Mouse (Mus musculus) heart, embryonic 14.5 days (tissue): ENCODE measurements around the gene Spns1. TPM values are rescaled to one million over a fixed set of nuclear protein-coding genes. Genes with fewer than 3 reads are reported as not detected.

ENCODE experiments used
- ATAC-seq: fragments of 200-750 bp; cut with Nextera tagmentation; 2 replicates; pipeline ENCODE4 v1.8.0; 2017; ENCODE audit warnings: low read depth, moderate TSS enrichment; ENCODE audit not compliant: insufficient number of reproducible peaks, insufficient read depth, low FRiP score
- H3K27ac ChIP-seq, 2 experiments: fragments of 200-500 bp in 1 of 2; fragments of 300-500 bp in 1 of 2; sonication (generic) in 1 of 2; replicated peaks in 1 of 2; 2 replicates each; pipeline ENCODE4 v1.5.1; 2012 to 2014; ENCODE audit warnings: low read depth in 2 of 2, low read length in 2 of 2, control low read depth in 1 of 2, mild to moderate bottlenecking in 1 of 2, mixed read lengths in 1 of 2; ENCODE audit not compliant: control insufficient read depth in 1 of 2, insufficient read depth in 1 of 2
- H3K27me3 ChIP-seq: fragments of 300-500 bp; sonication (generic); 2 replicates; pipeline ENCODE4 v1.6.1; 2014; ENCODE audit warnings: mild to moderate bottlenecking, low read length, control low read depth; ENCODE audit not compliant: control insufficient read depth, insufficient read depth
- H3K36me3 ChIP-seq: fragments of 300-500 bp; sonication (generic); 2 replicates; pipeline ENCODE4 v1.6.1; 2014; ENCODE audit warnings: mild to moderate bottlenecking, control low read depth, low read length, mixed read lengths; ENCODE audit not compliant: control insufficient read depth, insufficient read depth
- H3K4me1 ChIP-seq, 2 experiments: fragments of 200-500 bp in 1 of 2; fragments of 300-500 bp in 1 of 2; sonication (generic) in 1 of 2; 2 replicates each; pipeline ENCODE4 v1.6.1; 2012 to 2014; ENCODE audit warnings: low read length in 2 of 2, control low read depth in 1 of 2, mixed read lengths in 1 of 2; ENCODE audit not compliant: control insufficient read depth in 2 of 2, insufficient read depth in 2 of 2
- H3K4me2 ChIP-seq: fragments of 300-500 bp; sonication (generic); 2 replicates; pipeline ENCODE4 v1.6.1; 2014; ENCODE audit warnings: mild to moderate bottlenecking, low read length
- H3K4me3 ChIP-seq, 2 experiments: fragments of 200-500 bp in 1 of 2; fragments of 300-500 bp in 1 of 2; sonication (generic) in 1 of 2; 2 replicates each; pipeline ENCODE4 v1.5.1; 2012 to 2014; ENCODE audit warnings: low read length in 2 of 2, mild to moderate bottlenecking in 2 of 2, control low read depth in 1 of 2, low read depth in 1 of 2, moderate library complexity in 1 of 2; ENCODE audit not compliant: control insufficient read depth in 1 of 2, insufficient read depth in 1 of 2
- H3K9ac ChIP-seq: fragments of 300-500 bp; sonication (generic); 2 replicates; pipeline ENCODE4 v1.6.1; 2014; ENCODE audit warnings: mild to moderate bottlenecking, low read length
- H3K9me3 ChIP-seq: fragments of 300-500 bp; sonication (generic); 2 replicates; pipeline ENCODE4 v1.6.1; 2016; ENCODE audit warnings: low read length, control low read depth; ENCODE audit not compliant: control insufficient read depth
- WGBS: fragments of 180-500 bp; shearing (Covaris S2); extraction: QIAGEN DNeasy Blood & Tissue Kit; methylation state at CpG from one replicate; pipeline ENCODE4 v1.1.7; 2014; 5-methylcytosine and 5-hydroxymethylcytosine counted together
- microRNA-seq: library from miRNA; unstranded; fragments of <30 nt; microRNA quantifications from one replicate; pipeline ENCODE4, GENCODE M21; 2016
- polyA plus RNA-seq: library from polyadenylated mRNA; unstranded; fragments of >200 nt; fragmentation: Nextera tagmentation; extraction: Ambion mirVana; gene quantifications from 2 replicates; pipeline ENCODE4 v1.2.1, GENCODE M21; 2014

The Spns1 gene
- polyA plus RNA-seq, 1 experiment from 2014 or later, result 35.1 TPM

DNA sequence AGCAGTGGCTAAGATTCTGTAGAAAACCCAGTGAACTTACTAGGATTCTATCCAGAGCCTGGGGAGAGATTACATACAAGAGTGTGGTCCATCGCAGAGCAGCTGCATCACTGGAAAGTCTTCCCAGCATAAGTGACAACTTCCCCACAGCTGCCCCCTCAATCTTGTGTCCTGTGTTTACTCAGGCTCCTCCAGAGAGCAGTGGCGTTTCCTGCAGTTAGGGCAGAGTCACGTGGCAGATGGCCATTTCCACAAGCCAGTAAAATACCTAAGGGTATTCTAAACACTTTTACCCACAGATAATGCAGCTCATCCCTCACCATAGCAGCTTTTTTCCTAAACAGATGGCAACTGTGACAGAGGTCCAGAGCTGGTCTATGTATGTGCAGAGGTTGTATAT, 52.5 kb downstream of the Spns1 start:
- WGBS, result 20% methylated on average over 3 of the region's 3 CpGs
- Histone ChIP-seq H3K4me2 (peak overlapping the region; percentile 46), H3K4me3 (0 out of 4 replicates have a peak overlapping the region, but pooled peaks of 1 of the 2 experiments have one; percentile 16), H3K4me1 (no peaks in the 10 kb centered on the region), H3K36me3 (no peaks in the 10 kb centered on the region), H3K27me3 (0 out of 2 replicates have a peak, but pooled peaks cover 4% of the 10 kb centered on the region), H3K9me3 (no peaks in the 10 kb centered on the region), H3K27ac (peak overlapping the region in 1 of 2 experiments; percentile 53; a peak in 1 of 4 replicates), H3K9ac (peak overlapping the region; percentile 48)
- peak; percentile 61; the same call in 1 of the 2 replicates for ATAC-seq

DNA sequence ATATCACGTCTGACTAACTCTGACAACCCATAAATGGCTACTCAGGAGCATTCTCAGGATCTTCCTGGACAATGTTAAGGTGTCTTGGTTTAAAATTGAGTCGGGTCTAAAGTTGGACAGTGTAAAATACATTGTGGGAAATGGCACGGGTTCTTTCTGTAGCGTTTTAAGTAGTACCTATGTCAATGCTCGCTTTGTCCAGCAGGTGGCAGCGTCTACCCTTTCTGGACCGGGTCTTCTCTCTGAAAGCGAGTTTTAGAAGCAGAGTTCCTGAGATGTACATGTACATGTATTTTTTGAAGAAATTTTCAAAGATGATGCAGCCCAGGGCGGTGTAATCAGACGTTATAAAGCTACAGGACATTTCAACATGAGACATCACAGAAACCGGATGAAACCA, 53.5 kb downstream of the Spns1 start:
- Histone ChIP-seq H3K27me3 (0 out of 2 replicates have a peak, but pooled peaks cover 4% of the 10 kb centered on the region), H3K4me1 (no peaks in the 10 kb centered on the region), H3K4me3 (peak overlapping the region in 1 of 2 experiments; percentile 16; a peak in 3 of 4 replicates), H3K4me2 (peak overlapping the region; percentile 46), H3K9me3 (no peaks in the 10 kb centered on the region), H3K9ac (0 out of 2 replicates have a peak overlapping the region, but pooled peaks have one; percentile 48), H3K27ac (no peak overlapping the region), H3K36me3 (no peaks in the 10 kb centered on the region)
- 7% methylated on average over 11 of the region's 11 CpGs for WGBS
- ATAC-seq, result no peak

Small RNA genes lying within 50 kb of the gene (microRNA-seq; reads per million reads assigned to microRNA genes)
- gene Mir7058, result not detected

Other genes with a start within 250 kb of the Spns1 start
- gene Xpo6, start 176.9 kb downstream of the Spns1 start, polyA plus RNA-seq, result 33.8 and 39.0 TPM in 2 replicates
- gene Sbk1, start 104.8 kb downstream of the Spns1 start, polyA plus RNA-seq, result 15.2 and 16.8 TPM in 2 replicates
- 3.3 and 3.4 TPM in 2 replicates for gene Lat, start 7.9 kb downstream of the Spns1 start, polyA plus RNA-seq
- gene Nfatc2ip, start 19.3 kb upstream of the Spns1 start, polyA plus RNA-seq, result 1.3 and 2.0 TPM in 2 replicates
- gene Cd19, start 37.4 kb upstream of the Spns1 start, polyA plus RNA-seq, result not detected in 2 replicates
- 19.6 and 19.8 TPM in 2 replicates for gene Rabep2, start 51.3 kb upstream of the Spns1 start, polyA plus RNA-seq
- gene Atp2a1, start 85.7 kb upstream of the Spns1 start, polyA plus RNA-seq, result 0.26 and 1.3 TPM in 2 replicates
- 35.6 and 39.0 TPM in 2 replicates for gene Sh2b1, start 98.0 kb upstream of the Spns1 start, polyA plus RNA-seq
- 188 and 199 TPM in 2 replicates for gene Tufm, start 109.9 kb upstream of the Spns1 start, polyA plus RNA-seq
- gene Atxn2l, start 126.0 kb upstream of the Spns1 start, polyA plus RNA-seq, result 31.2 and 38.8 TPM in 2 replicates
- gene Eif3c, start 189.0 kb upstream of the Spns1 start, polyA plus RNA-seq, result 112 and 116 TPM in 2 replicates
- gene Apobr, start 207.5 kb upstream of the Spns1 start, polyA plus RNA-seq, result 0.53 and 0.81 TPM in 2 replicates
- gene Cln3, start 208.4 kb upstream of the Spns1 start, polyA plus RNA-seq, result 14.2 and 21.8 TPM in 2 replicates
- not detected in 2 replicates for gene Il27, start 217.5 kb upstream of the Spns1 start, polyA plus RNA-seq